Mouse (Mus musculus) urinary bladder, adult 18-20 months (tissue): ENCODE measurements around the gene Hapln2.

Source experiments
- DNase-seq, 2 experiments: peaks; one replicate each; pipeline ENCODE4 v3.0.0; 2022; ENCODE audit warnings: low spot score in 2 of 2, mixed read lengths in 2 of 2

Gene Hapln2

GRCm38 (mm10) chr3:87981894-87982835, 45.2 kb downstream of the Hapln2 start:
- DNase-seq = no peak

GRCm38 (mm10) chr3:87981214-87981760, 46.1 kb downstream of the Hapln2 start:
- no peak for DNase-seq

- no peak for DNase-seq
Measured at GRCm38 (mm10) chr3:87980728-87981127, 46.7 kb downstream of the Hapln2 start.

DNA sequence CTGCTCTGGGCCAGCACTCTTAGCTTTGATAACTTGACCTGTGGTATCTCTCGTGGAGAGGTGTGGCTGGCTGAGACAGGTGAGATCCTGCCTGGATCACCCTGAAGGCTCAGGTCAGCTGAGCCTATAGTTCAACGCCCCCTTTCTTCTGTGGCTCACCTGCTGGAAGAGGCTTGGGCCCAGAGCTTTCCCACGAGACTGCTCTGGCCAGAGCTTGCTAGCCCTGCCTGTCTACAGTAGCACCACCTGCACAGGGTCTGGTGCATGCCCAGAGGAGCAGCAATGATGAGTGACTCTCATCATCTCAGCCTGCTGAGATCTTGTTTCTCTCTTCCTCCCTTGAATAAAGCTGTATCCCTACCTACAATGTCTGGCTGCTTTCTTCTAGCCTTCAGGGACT, 47.3 kb downstream of the Hapln2 start:
- no peak for DNase-seq

GRCm38 (mm10) chr3:87979493-87979892, 47.9 kb downstream of the Hapln2 start:
- no peak for DNase-seq

GRCm38 (mm10) chr3:87974381-87974987, 52.9 kb downstream of the Hapln2 start:
- no peak for DNase-seq

- no peak for DNase-seq
Measured at GRCm38 (mm10) chr3:87973593-87974380, 53.6 kb downstream of the Hapln2 start.

- DNase-seq = no peak
Measured at GRCm38 (mm10) chr3:87972776-87973175, 54.6 kb downstream of the Hapln2 start.

- no peak for DNase-seq
Measured at GRCm38 (mm10) chr3:87972203-87972664, 55.1 kb downstream of the Hapln2 start.
